Mouse (Mus musculus) heart, adult 9 months (tissue): ENCODE measurements around the gene Nkiras2.
A peak's percentile ranks its signal among the peaks of the same experiment; 100 is the strongest.
"Not testable (repeated sequence)": the region's sequence is repeated elsewhere in the genome, so short reads cannot be mapped to it uniquely, and the experiment has no call there.

Experiments used
- DNase-seq, 2 experiments: peaks; one replicate each; pipeline ENCODE4 v3.0.0; 2022; ENCODE audit warnings: low spot score in 2 of 2

Gene Nkiras2

GRCm38 (mm10) chr11:100601372-100601771 is 17.7 kb upstream of the Nkiras2 start:
- no peak for DNase-seq

DNA sequence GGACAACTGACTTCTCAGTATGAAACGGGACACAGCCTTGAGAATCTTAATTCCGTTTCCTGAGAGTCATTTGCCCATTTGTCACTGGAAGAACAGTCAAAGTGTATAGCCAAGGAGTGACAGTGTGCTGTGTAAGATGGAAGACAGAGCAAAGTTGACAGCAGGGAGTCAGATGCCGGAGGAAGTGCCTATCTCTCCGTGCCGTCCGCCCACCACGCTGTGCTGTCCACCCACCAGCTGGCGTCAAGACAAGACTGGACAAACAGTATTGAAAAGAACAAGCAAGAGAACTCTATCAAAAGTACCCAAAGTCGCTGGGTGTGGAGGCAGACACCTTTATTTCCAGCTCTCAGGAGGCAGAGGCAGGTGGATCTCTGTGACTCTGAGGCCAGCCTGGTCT is 15.9 kb upstream of the Nkiras2 start:
- no peak for DNase-seq

- DNase-seq: no peak
Measured at GRCm38 (mm10) chr11:100603813-100604212, 15.2 kb upstream of the Nkiras2 start.

GRCm38 (mm10) chr11:100604321-100605005 is 14.6 kb upstream of the Nkiras2 start:
- no peak for DNase-seq

- DNase-seq: no peak
Measured at GRCm38 (mm10) chr11:100605451-100605850, 13.6 kb upstream of the Nkiras2 start.

- no peak for DNase-seq
Measured at GRCm38 (mm10) chr11:100607121-100607520, 11.9 kb upstream of the Nkiras2 start.

DNA sequence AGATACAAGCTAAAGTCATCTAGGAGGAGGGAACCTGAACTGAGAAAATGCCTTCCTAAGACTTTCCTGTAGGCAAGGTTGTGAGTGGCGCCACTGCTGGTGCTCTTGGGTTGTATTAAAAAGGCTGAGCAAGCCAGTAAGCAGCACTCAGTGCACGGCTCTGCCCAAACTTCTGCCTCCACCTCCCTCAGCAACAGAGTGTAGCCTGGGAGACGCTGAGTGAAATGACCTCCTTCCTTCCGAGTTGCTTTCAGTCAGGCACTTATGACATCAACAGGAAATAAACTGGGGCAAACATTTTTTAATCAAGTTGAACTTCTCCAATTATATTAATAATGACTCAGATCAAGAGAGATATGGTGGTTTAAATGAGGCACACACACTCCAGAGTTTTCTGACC is 10.2 kb upstream of the Nkiras2 start:
- no peak for DNase-seq

DNA sequence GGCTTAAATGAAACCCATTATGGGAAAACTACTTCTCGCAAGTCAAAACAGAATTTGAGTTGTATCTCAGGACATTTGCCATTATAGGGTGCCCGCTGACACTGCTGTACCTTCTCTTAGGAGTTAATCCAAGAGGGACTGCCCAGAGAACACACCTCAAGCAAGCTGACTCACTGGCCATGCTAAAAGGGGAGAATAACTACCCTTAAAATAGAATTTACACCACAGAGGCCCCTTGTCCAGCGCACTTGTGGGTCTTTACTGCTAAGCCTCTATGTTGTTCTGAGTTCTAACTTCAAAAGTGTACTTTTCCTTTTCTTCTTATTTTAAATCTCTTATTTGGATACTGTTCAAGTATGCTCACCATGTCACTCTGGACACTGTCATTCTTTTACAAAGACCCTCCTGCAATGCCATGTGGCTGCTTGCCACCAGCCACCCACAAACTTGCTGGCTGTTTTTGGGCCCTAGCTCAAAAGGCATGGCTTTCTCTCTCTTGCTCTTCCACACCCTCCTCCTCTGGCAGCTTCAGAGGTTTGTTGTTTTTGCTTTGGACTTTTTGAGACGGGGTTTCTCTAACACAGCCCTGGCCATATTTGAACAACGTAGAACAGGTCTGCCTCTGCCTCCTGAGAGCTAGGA is 9.6 kb upstream of the Nkiras2 start:
- no peak for DNase-seq

DNA sequence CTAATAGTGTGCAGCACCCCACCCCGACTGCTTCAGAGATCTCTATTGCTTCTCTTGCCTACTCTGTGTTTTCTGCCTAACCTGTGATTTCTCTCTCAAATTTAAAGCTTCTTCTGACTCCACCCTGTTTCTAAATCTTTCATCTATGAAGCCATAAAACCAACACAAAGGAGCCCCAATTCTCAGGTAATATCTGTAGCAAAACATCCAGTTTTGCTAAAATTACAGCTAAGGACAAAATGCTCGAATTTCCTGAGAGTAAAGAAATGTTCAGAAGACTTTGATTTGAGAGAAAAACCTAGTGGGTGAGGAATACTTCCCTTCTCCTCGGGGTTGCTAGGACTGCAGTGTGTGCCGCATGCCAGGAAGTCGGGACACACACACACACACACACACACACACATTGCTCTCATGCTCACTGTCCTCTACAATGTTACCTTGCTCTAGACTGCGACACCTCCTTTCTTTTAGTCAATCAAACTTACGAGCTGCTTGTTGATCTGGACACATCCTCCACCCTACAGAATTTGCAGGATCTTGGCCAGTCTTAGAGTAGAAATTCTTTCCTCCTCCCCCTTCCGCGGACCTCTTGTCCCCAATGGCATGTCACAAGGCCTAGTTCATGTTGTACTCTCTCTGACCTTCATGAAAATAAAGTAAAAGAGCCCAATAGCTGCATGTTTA is 8.9 kb upstream of the Nkiras2 start:
- DNase-seq: peak; percentile 37 to 49

DNA sequence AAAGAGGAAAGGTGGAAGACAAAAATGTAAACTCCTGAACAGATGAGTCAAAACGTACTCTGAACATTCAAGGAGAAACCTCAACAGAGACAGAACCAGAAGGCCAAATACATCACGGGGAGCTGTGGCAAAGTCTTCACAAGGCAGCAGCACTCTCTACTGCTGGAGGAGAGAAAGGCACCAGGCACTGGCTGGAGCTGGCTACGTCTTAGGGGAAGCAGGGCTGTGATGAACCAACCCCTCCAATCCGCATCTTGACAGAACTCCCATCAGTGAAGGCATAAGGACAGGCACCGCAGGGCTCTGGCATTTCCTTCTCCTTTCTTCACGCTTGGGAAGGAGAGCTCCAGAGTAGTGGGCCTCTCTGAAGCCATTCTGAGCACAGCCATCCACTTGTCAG is 7.4 kb upstream of the Nkiras2 start:
- DNase-seq: no peak

DNA sequence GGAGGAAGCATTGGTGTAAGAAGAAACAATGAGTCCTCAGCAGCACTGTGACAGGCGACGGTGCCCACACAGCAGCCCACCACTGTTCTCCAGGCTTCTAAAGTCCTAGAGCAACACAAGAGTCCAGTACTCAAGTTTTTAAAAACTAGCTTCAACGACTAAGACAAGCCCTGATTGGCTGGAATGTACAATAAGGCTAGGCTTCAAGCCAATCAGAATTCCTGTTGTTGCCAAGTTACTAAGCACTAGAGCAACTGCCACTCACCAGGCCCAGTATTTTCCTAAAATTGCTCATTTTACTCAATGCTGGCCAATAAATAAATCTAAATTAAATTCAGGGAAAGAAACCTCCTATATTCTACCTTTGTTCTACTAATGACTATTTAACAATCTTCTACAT is 5.8 kb upstream of the Nkiras2 start:
- no peak for DNase-seq

DNA sequence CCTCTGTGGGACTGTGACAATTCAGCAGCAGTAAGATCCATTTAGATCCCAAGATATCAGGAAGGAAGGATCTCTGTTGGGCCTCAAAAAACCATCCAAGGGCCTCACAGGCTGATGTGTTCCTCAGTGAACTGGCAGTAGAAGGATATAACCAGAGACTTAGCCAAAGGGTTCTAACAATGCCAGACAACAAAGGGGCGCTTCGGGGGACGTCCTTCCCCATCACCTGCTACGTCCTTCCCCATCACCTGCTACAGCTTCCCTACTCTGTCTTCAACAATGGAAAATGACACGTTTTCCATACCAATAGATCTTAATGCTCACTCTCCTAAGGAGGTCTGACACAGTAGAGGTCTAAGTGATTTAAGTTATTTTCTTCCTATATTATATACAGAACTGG is 2.7 kb upstream of the Nkiras2 start:
- no peak for DNase-seq

DNA sequence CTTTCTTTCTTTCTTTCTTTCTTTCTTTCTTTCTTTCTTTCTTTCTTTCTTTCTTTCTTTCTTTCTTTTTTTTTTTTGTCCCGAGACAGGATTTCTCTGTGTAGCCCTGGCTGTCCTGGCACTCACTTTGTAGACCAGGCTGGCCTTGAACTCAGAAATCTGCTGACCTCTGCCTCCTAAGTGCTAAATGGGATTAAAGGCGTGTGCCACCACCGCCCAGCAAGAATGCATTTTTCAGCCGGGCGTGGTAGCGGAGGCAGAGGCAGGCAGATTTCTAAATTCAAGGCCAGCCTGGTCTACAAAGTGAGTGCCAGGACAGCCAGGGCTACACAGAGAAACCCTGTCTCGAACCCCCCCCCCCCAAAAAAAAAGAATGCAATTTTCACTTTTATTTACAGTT is 2.2 kb upstream of the Nkiras2 start:
- not testable (repeated sequence) for DNase-seq

- DNase-seq: no peak
Measured at GRCm38 (mm10) chr11:100617480-100617879, 1.6 kb upstream of the Nkiras2 start.

DNA sequence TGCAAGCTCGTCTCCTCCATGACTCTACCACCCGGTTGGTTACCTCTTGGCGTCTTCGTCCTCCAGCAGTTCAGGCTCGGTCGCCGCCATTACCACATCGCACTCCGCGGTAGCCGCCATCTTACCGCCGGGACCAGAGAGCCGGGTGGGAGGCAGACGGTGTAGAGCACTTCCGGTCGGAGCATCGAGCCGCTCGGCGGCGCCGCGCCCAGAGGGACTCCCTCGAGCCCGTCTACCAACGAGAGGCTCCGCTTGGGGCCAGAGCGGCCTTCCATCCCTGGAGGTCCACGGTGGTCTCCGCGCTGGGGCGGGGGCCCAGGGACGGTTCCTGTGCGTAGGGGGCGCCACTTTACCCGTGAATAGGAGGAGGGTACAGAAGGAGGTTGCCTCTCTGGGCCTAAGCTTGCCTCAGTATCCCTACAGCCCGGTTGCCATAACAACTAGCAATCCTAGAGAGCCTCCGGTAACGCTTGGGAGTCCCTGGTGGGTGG is 486 bp downstream of the Nkiras2 start:
- DNase-seq: peak; percentile 95 to 96

- no peak for DNase-seq
Measured at GRCm38 (mm10) chr11:100619982-100620381, 938 bp downstream of the Nkiras2 start, which contains the start of gene Dnajc7. Gene Dnajc7 (minus strand): TSS chr11:100620168.

GRCm38 (mm10) chr11:100622714-100623113 is 3.7 kb downstream of the Nkiras2 start:
- peak; percentile 93 to 96 for DNase-seq

DNA sequence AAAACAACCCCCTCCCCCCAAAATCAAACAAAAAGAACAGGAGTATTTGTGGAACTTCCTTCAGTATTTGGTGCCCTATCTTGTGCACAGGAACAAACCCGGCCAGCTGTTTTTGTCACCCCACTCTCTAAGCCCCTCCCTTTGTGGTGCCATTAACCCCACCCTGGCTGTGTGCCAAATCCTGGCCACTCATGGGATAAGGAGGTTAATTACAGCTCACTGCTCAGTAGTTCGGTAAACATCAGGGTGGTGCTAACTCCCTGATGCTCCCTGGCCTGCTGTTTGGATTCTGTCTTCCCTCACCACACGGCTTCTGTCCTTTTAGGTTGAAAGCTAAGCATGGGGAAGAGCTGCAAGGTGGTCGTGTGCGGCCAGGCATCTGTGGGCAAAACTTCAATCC is 4.8 kb downstream of the Nkiras2 start:
- no peak for DNase-seq

GRCm38 (mm10) chr11:100625754-100626700 is 7.0 kb downstream of the Nkiras2 start:
- no peak for DNase-seq

DNA sequence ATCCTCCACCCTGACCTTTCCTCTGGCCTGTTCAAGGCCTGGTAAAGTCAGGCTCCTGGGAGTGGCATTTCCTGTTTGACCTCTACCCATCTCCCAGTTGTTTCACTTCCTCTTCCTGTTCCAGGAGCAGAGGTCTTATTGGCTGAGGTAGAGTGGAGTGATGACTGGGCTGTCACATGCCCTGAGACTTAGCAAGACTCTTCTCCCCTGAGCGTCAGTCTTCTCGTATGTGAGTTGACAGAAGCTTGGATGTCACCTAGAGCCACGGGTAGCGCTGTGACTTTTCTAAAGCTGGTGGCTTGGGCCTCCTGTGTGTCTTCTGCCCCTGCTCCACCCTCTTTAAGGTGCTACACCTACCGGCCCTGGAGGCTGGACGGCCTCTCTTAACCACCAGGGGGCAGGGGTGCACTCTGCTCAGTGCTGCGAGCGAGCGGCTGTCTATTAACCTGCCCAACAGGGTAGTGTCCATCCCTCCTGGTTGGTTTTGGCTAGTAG is 7.7 kb downstream of the Nkiras2 start:
- peak; percentile 61 to 73 for DNase-seq

GRCm38 (mm10) chr11:100628056-100628455 is 9.0 kb downstream of the Nkiras2 start:
- DNase-seq: no peak
